Mouse (Mus musculus) limb, embryonic 11.5 days (tissue): ENCODE measurements around the gene Pcbp2. TPM values are rescaled to one million over a fixed set of nuclear protein-coding genes. Genes with fewer than 3 reads are reported as not detected.

Source experiments
- ATAC-seq: fragments of 200-750 bp; cut with Nextera tagmentation; 2 replicates; pipeline ENCODE4 v1.8.0; 2017; ENCODE audit warnings: low read depth; ENCODE audit not compliant: insufficient number of reproducible peaks, low FRiP score, low TSS enrichment
- DNase-seq: peaks from one replicate; pipeline ENCODE4 v3.0.0-alpha.2; 2015; ENCODE audit warnings: low spot score
- H3K27ac ChIP-seq: fragments of 300-500 bp; sonication (generic); replicated peaks from 2 replicates; pipeline ENCODE4 v1.5.1; 2014; ENCODE audit warnings: low read depth, mild to moderate bottlenecking, low read length
- H3K27me3 ChIP-seq: fragments of 300-500 bp; sonication (generic); 2 replicates; pipeline ENCODE4 v1.6.1; 2014; ENCODE audit warnings: mild to moderate bottlenecking, low read length, mixed read lengths; ENCODE audit not compliant: control insufficient read depth, insufficient read depth
- H3K36me3 ChIP-seq: fragments of 300-500 bp; sonication (generic); 2 replicates; pipeline ENCODE4 v1.6.1; 2014; ENCODE audit warnings: mild to moderate bottlenecking, low read length, moderate library complexity, mixed read lengths; ENCODE audit not compliant: control insufficient read depth, insufficient read depth
- H3K4me1 ChIP-seq: fragments of 300-500 bp; sonication (generic); 2 replicates; pipeline ENCODE4 v1.6.1; 2014; ENCODE audit warnings: low read length, mixed read lengths; ENCODE audit not compliant: control insufficient read depth, insufficient read depth
- H3K4me2 ChIP-seq: fragments of 300-500 bp; sonication (generic); 2 replicates; pipeline ENCODE4 v1.6.1; 2014; ENCODE audit warnings: low read depth, mild to moderate bottlenecking, moderate library complexity; ENCODE audit not compliant: severe bottlenecking
- H3K4me3 ChIP-seq: fragments of 300-500 bp; sonication (generic); 2 replicates; pipeline ENCODE4 v1.5.1; 2014; ENCODE audit warnings: low read depth, low read length
- H3K9ac ChIP-seq: fragments of 300-500 bp; sonication (generic); 2 replicates; pipeline ENCODE4 v1.6.1; 2014; ENCODE audit warnings: mild to moderate bottlenecking, low read length
- H3K9me3 ChIP-seq: fragments of 300-500 bp; sonication (generic); 2 replicates; pipeline ENCODE4 v1.6.1; 2016; ENCODE audit warnings: low read length; ENCODE audit not compliant: control insufficient read depth
- WGBS: fragments of 180-500 bp; shearing (Covaris S2); extraction: QIAGEN DNeasy Blood & Tissue Kit; methylation state at CpG from one replicate; pipeline ENCODE4 v1.1.7; 2014; 5-methylcytosine and 5-hydroxymethylcytosine counted together
- polyA plus RNA-seq: library from polyadenylated mRNA; unstranded; fragments of >200 nt; fragmentation: Nextera tagmentation; extraction: Ambion mirVana; gene quantifications from 2 replicates; pipeline ENCODE4 v1.2.1, GENCODE M21; 2014

Pcbp2 gene
- polyA plus RNA-seq, 1 experiment from 2014 or later = 287 TPM

DNA sequence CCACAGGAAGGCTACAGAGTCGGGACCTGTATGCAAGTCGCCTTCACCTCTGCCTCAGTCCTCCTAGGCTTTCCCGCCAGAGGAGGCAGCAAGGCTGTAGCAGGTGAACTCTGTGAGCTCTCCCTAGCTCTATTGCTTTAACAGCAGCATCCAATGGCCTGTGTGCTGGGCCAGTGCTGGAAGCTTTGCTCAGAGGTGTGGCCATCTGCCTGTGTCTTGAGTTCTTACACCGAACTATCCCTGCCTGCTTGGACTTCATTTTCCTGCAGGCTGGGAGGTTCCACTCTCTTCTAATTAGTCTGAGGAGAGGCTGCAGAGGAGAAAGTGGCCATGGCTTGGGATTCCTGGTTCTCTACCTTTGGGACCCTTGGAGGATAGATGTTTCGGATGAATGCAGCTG is 41.7 kb downstream of the Pcbp2 start:
- H3K27ac ChIP-seq = no peak overlapping the region; the same call in 1 of the 2 replicates
- peak overlapping the region; percentile 92; the same call in 1 of the 2 replicates for H3K4me2 ChIP-seq
- ATAC-seq = no peak
- H3K4me3 ChIP-seq = no peak overlapping the region
- no peak overlapping the region; the same call in 1 of the 2 replicates for H3K9ac ChIP-seq
- no peaks in the 10 kb centered on the region for H3K36me3 ChIP-seq
- no peak for DNase-seq
- no peaks in the 10 kb centered on the region for H3K27me3 ChIP-seq
- H3K4me1 ChIP-seq = peaks cover 28% of the 10 kb centered on the region
- H3K9me3 ChIP-seq = no peaks in the 10 kb centered on the region
- WGBS = 23% methylated on average over 5 of the region's 5 CpGs

DNA sequence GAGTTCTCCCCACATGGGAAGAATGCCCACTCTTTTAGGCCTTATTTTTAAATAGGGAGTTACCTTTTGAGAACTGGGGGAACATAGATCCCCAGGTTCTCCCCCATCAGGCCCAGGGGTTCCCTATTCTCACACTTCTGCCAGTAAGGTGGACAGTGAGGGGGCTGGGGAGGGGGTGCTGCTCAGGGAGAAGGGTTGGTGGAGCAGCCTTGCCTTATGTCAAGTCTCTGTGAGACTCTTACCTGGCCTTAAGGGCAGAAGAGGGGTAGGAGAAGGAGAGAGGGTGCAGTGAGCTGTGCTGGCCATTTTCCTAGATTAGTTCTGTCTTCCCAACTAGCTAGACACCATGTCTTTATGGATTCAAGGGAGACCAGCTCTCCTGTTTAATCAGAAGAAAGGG is 42.1 kb downstream of the Pcbp2 start:
- Histone ChIP-seq H3K4me3 (no peak overlapping the region), H3K4me1 (peaks cover 28% of the 10 kb centered on the region), H3K27ac (no peak overlapping the region), H3K9me3 (no peaks in the 10 kb centered on the region), H3K27me3 (no peaks in the 10 kb centered on the region), H3K4me2 (no peak overlapping the region), H3K36me3 (no peaks in the 10 kb centered on the region), H3K9ac (no peak overlapping the region; the same call in 1 of the 2 replicates)
- ATAC-seq (no peak), DNase-seq (no peak)

DNA sequence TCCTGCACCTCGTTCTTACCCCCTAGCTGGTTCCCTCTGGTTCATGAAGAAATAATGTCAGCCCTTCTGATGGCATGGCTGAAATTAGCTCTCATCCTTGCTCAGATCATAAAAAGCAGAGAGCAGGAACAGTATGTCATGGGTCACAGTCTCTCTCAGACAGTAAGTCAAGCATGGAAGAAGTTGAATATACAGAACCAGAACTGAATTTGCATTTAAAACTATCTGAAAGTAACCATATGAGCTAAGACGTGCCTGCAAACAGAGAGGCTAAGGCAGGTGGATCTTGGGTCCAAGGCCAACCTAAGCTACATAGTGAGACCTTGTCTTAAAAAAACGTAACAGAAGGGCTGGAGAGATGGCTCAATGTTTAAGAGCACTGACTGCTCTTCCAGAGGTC is 42.7 kb downstream of the Pcbp2 start:
- ATAC-seq = no peak
- Histone ChIP-seq H3K36me3 (no peaks in the 10 kb centered on the region), H3K4me1 (peaks cover 28% of the 10 kb centered on the region), H3K27me3 (no peaks in the 10 kb centered on the region), H3K27ac (no peak overlapping the region), H3K9me3 (no peaks in the 10 kb centered on the region), H3K4me2 (no peak overlapping the region), H3K9ac (no peak overlapping the region), H3K4me3 (no peak overlapping the region)
- WGBS = 70% methylated on average over 3 of the region's 3 CpGs
- no peak for DNase-seq

DNA sequence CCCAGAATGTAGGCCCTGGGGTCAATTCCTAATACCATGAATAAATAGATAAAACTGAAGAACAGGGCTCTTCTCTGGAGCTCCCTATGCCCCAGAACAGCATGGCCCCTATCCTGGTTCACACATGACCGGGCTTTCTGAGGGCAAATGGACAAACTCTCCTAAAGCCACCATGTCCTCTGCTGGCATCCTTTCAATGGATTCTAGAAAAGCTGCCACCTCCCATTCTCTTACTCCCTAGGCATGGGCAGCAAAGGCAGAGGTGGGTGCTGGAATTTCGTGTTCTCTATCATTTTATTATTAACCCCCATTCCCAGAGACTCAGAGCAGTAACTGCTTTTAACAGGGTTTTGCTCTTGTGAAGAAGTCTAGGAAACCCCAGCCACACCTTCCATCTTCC is 44.9 kb downstream of the Pcbp2 start:
- Histone ChIP-seq H3K4me2 (no peak overlapping the region; the same call in 1 of the 2 replicates), H3K9me3 (no peaks in the 10 kb centered on the region), H3K4me3 (0 out of 2 replicates have a peak overlapping the region, but pooled peaks have one; percentile 66), H3K27me3 (no peaks in the 10 kb centered on the region), H3K27ac (no peak overlapping the region), H3K9ac (no peak overlapping the region), H3K36me3 (no peaks in the 10 kb centered on the region), H3K4me1 (peaks cover 25% of the 10 kb centered on the region)
- DNase-seq (no peak), ATAC-seq (no peak)
- WGBS = 91% methylated on average over 2 of the region's 2 CpGs

DNA sequence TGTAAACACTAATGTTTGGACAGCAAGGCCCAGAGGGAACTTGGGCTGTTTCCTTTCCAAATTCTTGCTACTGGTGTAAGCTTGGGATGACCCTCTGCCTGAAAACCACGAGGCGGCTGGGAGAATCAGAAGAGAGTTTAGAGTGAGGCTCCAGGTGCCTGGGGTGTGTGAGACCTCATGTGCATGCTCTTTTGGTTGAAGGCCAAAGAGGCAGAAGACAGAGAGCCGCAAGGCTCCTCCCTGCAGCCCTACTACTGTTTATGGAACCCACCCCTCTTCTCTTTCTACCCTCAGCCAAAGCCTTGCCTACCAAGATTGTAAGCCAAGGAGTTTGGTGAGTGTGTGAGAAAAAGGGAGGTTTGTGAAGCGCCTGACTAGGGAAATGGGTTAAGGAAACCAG is 45.5 kb downstream of the Pcbp2 start:
- 49% methylated on average over 4 of the region's 4 CpGs for WGBS

DNA sequence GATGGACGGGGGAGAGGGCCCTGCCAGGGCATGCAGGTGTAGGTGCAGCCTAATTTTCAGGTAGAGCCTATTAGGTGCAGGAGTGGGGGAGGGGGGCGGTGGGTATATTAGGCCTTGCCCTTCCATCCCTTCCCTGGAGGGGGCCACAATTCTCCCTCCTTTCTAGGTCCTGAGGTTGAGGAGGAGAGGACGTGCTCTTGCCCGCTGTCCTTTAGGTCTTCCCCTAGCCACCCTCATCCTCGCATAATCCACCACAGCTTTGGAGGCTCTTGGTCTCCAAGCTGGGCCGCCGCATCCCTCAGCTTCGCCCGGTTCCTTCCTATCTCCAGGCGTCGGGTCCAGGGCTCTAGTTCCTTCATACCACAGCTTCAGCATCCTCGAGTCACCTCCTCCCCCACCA is 46.0 kb downstream of the Pcbp2 start:
- ATAC-seq = no peak
- 0% methylated on average over 12 of the region's 12 CpGs for WGBS
- Histone ChIP-seq H3K9ac (peak overlapping the region; percentile 75), H3K27me3 (no peaks in the 10 kb centered on the region), H3K36me3 (no peaks in the 10 kb centered on the region; the same call in 1 of the 2 replicates), H3K4me2 (peak overlapping the region; percentile 53), H3K4me1 (peaks cover 16% of the 10 kb centered on the region), H3K9me3 (no peaks in the 10 kb centered on the region), H3K27ac (peak overlapping the region; percentile 60; the same call in 1 of the 2 replicates), H3K4me3 (peak overlapping the region; percentile 66)
- DNase-seq = no peak

More for the DNA sequence above, 45.5 kb downstream of the Pcbp2 start:
- ATAC-seq (no peak), DNase-seq (no peak)
- Histone ChIP-seq H3K9ac (no peak overlapping the region; the same call in 1 of the 2 replicates), H3K36me3 (no peaks in the 10 kb centered on the region; the same call in 1 of the 2 replicates), H3K9me3 (no peaks in the 10 kb centered on the region), H3K4me3 (peak overlapping the region; percentile 66), H3K27me3 (no peaks in the 10 kb centered on the region), H3K27ac (no peak overlapping the region), H3K4me1 (peaks cover 21% of the 10 kb centered on the region), H3K4me2 (peak overlapping the region; percentile 53)

DNA sequence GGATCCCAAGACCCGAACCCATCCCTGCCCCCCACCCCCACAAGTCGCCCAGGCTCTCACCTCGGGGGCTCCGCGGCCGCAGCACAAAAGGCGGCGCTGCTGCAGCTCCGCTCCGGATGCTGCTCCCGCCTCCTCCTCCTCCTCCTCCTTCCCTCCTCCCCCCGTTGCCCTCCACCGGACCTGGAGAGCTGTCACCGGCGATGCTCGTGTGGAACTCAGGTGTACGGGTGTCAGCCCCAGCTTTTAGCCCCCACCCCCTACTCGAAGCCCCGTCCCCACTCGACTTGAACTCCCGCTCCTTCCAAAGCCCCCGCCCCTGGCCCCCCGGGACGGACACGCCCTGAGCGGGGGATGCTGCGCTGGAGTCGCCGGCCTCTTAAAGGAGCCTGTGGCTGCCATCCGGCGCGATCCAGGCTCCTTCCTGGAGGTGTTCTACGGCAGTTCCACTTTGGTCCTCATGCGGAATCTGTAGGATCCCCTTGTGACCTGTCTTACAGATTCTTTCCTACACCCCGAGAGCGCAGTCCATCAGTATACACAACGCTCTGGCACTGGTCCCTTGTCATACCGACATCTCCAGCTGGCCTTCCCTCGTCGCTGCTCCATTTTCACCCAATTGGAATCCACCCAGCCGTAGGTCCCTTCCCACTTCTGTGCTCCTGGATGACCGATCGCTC is 46.5 kb downstream of the Pcbp2 start, which contains the start of gene Map3k12:
Gene Map3k12, minus strand, starts transcription at position 337 of the 677 bp plus-strand sequence.
- no peaks in the 10 kb centered on the region for H3K9me3 ChIP-seq
- peaks cover 4% of the 10 kb centered on the region for H3K36me3 ChIP-seq
- H3K27me3 ChIP-seq = no peaks in the 10 kb centered on the region
- under 1% methylated on average over 41 of the region's 43 CpGs for WGBS
- H3K27ac ChIP-seq = peak within 1 kb of the TSS; percentile 60; the same call in 1 of the 2 replicates
- DNase-seq (peak; percentile 85), ATAC-seq (0 out of 2 replicates have a peak, but pooled peaks have one; percentile 2)
- peak within 1 kb of the TSS; percentile 85 for H3K9ac ChIP-seq
- peak within 1 kb of the TSS; percentile 66 for H3K4me3 ChIP-seq
- H3K4me1 ChIP-seq = peaks cover 10% of the 10 kb centered on the region
- peak within 1 kb of the TSS; percentile 63 for H3K4me2 ChIP-seq

DNA sequence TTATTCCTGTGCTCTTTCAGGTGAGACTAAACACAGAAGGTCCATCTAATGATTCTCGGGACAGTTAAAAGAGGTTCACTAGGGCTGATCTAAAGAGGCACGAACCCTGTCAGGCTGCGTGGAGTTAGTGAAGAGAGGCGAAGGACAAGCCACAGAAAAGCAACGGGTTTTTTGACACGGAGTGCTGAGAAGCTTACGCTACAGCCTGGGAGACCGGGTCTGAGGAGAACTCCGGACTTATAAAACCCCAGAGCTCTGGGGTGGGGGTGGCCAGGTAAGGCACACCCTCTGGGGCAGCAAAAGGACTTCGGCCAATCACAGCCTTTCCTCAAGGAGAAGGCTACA is 47.3 kb downstream of the Pcbp2 start:
- Histone ChIP-seq H3K4me3 (peak overlapping the region; percentile 66), H3K27ac (no peak overlapping the region), H3K27me3 (no peaks in the 10 kb centered on the region), H3K36me3 (peaks cover 11% of the 10 kb centered on the region), H3K9me3 (no peaks in the 10 kb centered on the region), H3K4me1 (peaks cover 3% of the 10 kb centered on the region), H3K9ac (no peak overlapping the region), H3K4me2 (peak overlapping the region; percentile 53)
- under 1% methylated on average over 10 of the region's 10 CpGs for WGBS
- ATAC-seq (no peak), DNase-seq (no peak)
